In the genomic region with DNA sequence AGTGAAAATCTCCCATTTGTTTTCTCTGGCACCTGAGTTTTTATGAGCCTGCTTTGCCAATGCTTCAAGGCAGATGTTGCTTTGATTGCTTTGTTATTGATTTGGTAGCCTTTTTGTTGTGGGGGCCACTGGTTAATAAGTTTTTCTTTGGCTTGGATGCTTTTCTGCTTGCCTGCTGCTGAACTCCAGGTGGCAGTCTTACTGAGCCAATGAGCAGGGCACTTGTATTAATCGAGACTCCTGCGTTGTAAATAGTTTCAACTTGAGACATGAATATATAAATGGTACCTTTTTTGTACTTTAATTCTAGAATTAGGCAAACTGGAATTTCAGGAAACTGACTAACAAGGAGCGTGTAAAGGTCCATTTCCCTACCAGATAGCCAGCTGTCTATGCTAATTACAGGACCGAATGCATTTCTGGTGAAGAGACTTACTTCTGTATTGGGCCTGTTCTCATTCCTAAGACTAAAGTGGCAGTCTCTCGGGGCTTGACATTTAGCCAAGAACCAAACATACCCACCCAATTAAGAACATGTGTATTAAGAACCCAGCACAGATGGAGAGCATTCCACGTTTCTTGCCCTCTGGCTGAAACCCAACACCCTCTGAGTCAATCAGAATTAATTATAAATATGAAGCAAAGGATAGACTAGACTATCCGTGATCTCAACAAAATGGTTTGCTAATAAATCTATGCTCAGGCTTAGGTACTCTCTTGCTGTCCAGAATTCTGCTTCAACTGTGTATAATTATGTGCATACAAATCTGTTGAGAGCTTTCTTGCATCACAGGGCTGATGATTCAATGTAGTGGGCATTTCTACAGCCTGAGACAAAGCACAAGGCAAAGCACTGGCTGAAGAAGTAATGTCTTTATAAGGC, we compare ENCODE assay signal across 11 mouse cellular contexts. TPM values are rescaled to one million over a fixed set of nuclear protein-coding genes. Genes with fewer than 3 reads are reported as not detected.
DNase-seq lines count a peak whose midpoint lies in the region; ATAC-seq and TF ChIP-seq lines count a peak whose summit lies in the region.
"Had no signal": no experiment of that assay in that cellular context is flagged by ENCODE, and none has a peak within 500 bp of the region (broad histone marks: within the 10 kb centered on the region; RNA-seq: fewer than 3 reads in every experiment).

No protein-coding gene starts in this region.

- ATAC-seq in hindbrain, embryonic 16.5 days = peak; percentile 24; the same call in 1 of the 2 replicates
- no peak for ATAC-seq in hindbrain, embryonic 11.5 days (ENCODE audit: low FRiP score)
- ATAC-seq: liver, embryonic 12.5 days had no signal

- WGBS in cerebellum, adult 2 months = 11% methylated on average over 7 of the region's 7 CpGs
- 38% methylated on average over 7 of the region's 7 CpGs for WGBS in hindbrain, embryonic 16.5 days
- 69% methylated on average over 7 of the region's 7 CpGs for WGBS in hindbrain, embryonic 11.5 days

- H3K36me3 ChIP-seq in hindbrain, embryonic 16.5 days (ENCODE audit: control insufficient read depth, insufficient read depth, low read length) = peaks cover 6% of the 10 kb centered on the region; the same call in 1 of the 2 replicates
- H3K36me3 ChIP-seq in hindbrain, embryonic 11.5 days (ENCODE audit: control insufficient read depth, insufficient read depth, low read length) = peaks cover 1% of the 10 kb centered on the region; the same call in 1 of the 2 replicates

- H3K27me3 ChIP-seq in cerebellum, adult 2 months (ENCODE audit: control insufficient read depth, insufficient read depth, low read length) = no peaks in the 10 kb centered on the region
- no peaks in the 10 kb centered on the region for H3K27me3 ChIP-seq in hindbrain, embryonic 16.5 days (replicated peaks; ENCODE audit: control insufficient read depth, insufficient read depth, low read length)
- H3K27me3 ChIP-seq in hindbrain, embryonic 11.5 days (ENCODE audit: control insufficient read depth, insufficient read depth, low read length) = no peaks in the 10 kb centered on the region
- H3K27me3 ChIP-seq: liver, embryonic 12.5 days; stomach, embryonic 15.5 days had no signal

- peaks cover 3% of the 10 kb centered on the region; the same call in 1 of the 2 replicates for H3K4me1 ChIP-seq in cerebellum, adult 2 months (ENCODE audit: control insufficient read depth, insufficient read depth, low read length)
- no peaks in the 10 kb centered on the region; the same call in 1 of the 2 replicates for H3K4me1 ChIP-seq in hindbrain, embryonic 16.5 days (ENCODE audit: control insufficient read depth, insufficient read depth, low read depth, low read length)
- no peaks in the 10 kb centered on the region for H3K4me1 ChIP-seq in hindbrain, embryonic 11.5 days (replicated peaks; ENCODE audit: control insufficient read depth, insufficient read depth, low read length)
- H3K4me1 ChIP-seq in embryonic fibroblast, embryonic 13.5 days (ENCODE audit: control insufficient read depth, insufficient read depth, low read length) = peaks cover 15% of the 10 kb centered on the region
- H3K4me1 ChIP-seq: stomach, embryonic 15.5 days had no signal

- no peak overlapping the region for H3K4me3 ChIP-seq in cerebellum, adult 2 months (replicated peaks; ENCODE audit: insufficient read depth, low read depth, low read length)
- H3K4me3 ChIP-seq in hindbrain, embryonic 16.5 days (ENCODE audit: low read length) = no peak overlapping the region
- H3K4me3 ChIP-seq in hindbrain, embryonic 11.5 days (ENCODE audit: low read depth, low read length) = no peak overlapping the region
- H3K4me3 ChIP-seq in embryonic fibroblast, embryonic 13.5 days (ENCODE audit: insufficient read depth, low read length) = no peak overlapping the region
- H3K4me3 ChIP-seq: liver, embryonic 12.5 days; stomach, embryonic 15.5 days had no signal

- H3K9me3 ChIP-seq in hindbrain, embryonic 16.5 days (ENCODE audit: control insufficient read depth, low read length) = no peaks in the 10 kb centered on the region
- no peaks in the 10 kb centered on the region for H3K9me3 ChIP-seq in hindbrain, embryonic 11.5 days (ENCODE audit: control insufficient read depth, low read length)
- H3K9me3 ChIP-seq: liver, embryonic 12.5 days; stomach, embryonic 15.5 days had no signal

- DNase-seq in cerebellum, adult 2 months = peak in 1 of 2 experiments; percentile 28
- DNase-seq in cerebellum, adult 8-10 months = no peak
- DNase-seq in hindbrain, embryonic 11.5 days (ENCODE audit: low spot score) = no peak
- DNase-seq in 3T3-L1 (ENCODE audit: low read depth, low spot score) = peak; percentile 88
- no peak for DNase-seq in B cell, adult 2 months
- DNase-seq in left cerebral cortex, adult 9 months (ENCODE audit: low spot score in 2 of 2) = no peak
- DNase-seq: adrenal gland, postnatal 10 days had no signal

- peak; percentile 40; the same call in 1 of the 2 replicates for TF ChIP-seq CTCF in cerebellum, adult 2 months (IDR thresholded peaks at IDR 0.05; ENCODE audit: borderline replicate concordance, insufficient read depth, low read depth, low read length)
- TF ChIP-seq CTCF in embryonic fibroblast, embryonic 13.5 days (IDR thresholded peaks at IDR 0.05; ENCODE audit: borderline replicate concordance, insufficient read depth, low read length) = no peak

- no peak overlapping the region for H3K27ac ChIP-seq in cerebellum, adult 2 months (ENCODE audit: insufficient read depth, low read length)
- H3K27ac ChIP-seq in hindbrain, embryonic 16.5 days (ENCODE audit: low read depth, low read length) = no peak overlapping the region
- no peak overlapping the region for H3K27ac ChIP-seq in hindbrain, embryonic 11.5 days (ENCODE audit: low read depth, low read length)
- peak overlapping the region; percentile 97 for H3K27ac ChIP-seq in embryonic fibroblast, embryonic 13.5 days (ENCODE audit: insufficient read depth, low read length)
- H3K27ac ChIP-seq: liver, embryonic 12.5 days; stomach, embryonic 15.5 days had no signal

- H3K9ac ChIP-seq in hindbrain, embryonic 16.5 days (ENCODE audit: low read depth, low read length) = no peak overlapping the region
- H3K9ac ChIP-seq in hindbrain, embryonic 11.5 days (ENCODE audit: low read depth, low read length) = no peak overlapping the region
- H3K9ac ChIP-seq: liver, embryonic 12.5 days; stomach, embryonic 15.5 days had no signal

- no peak overlapping the region for H3K4me2 ChIP-seq in hindbrain, embryonic 16.5 days (ENCODE audit: low read length)
- no peak overlapping the region for H3K4me2 ChIP-seq in hindbrain, embryonic 11.5 days (replicated peaks; ENCODE audit: low read depth, low read length)
- H3K4me2 ChIP-seq: liver, embryonic 12.5 days; stomach, embryonic 15.5 days had no signal

- TF ChIP-seq POLR2A in cerebellum, adult 2 months (IDR thresholded peaks at IDR 0.05; ENCODE audit: borderline replicate concordance, insufficient read depth, low read length) = no peak
- TF ChIP-seq POLR2A in embryonic fibroblast, embryonic 13.5 days (IDR thresholded peaks at IDR 0.05; ENCODE audit: low read depth, low read length) = no peak

RNA-seq across cellular contexts. Expression of gene Calu, which starts 14.6 kb away (rescaled TPM):
- 68.0 and 68.6 TPM in 2 replicates for polyA plus RNA-seq in cerebellum, adult 2 months (2012; rRNA removed)
- polyA plus RNA-seq in hindbrain, embryonic 16.5 days (2015; fragmentation: Nextera tagmentation; extraction: Ambion mirVana) = 166 and 187 TPM in 2 replicates
- 260 and 285 TPM in 2 replicates for polyA plus RNA-seq in hindbrain, embryonic 11.5 days (2014; fragmentation: Nextera tagmentation; extraction: Ambion mirVana)
- 1,348 and 1,377 TPM in 2 replicates for polyA plus RNA-seq in embryonic fibroblast, embryonic 13.5 days (2011; ENCODE audit: insufficient read length, low read depth, missing spikeins)

RNA-seq across cellular contexts. Expression of gene Opn1sw, which starts 25.8 kb away (rescaled TPM):
- not detected in 2 replicates for polyA plus RNA-seq in cerebellum, adult 2 months (2012; rRNA removed)
- 0.43 and 0.46 TPM in 2 replicates for polyA plus RNA-seq in hindbrain, embryonic 16.5 days (2015; fragmentation: Nextera tagmentation; extraction: Ambion mirVana)
- polyA plus RNA-seq in hindbrain, embryonic 11.5 days (2014; fragmentation: Nextera tagmentation; extraction: Ambion mirVana) = 0.10 and 0.31 TPM in 2 replicates
- polyA plus RNA-seq in embryonic fibroblast, embryonic 13.5 days (2011; ENCODE audit: insufficient read length, low read depth, missing spikeins) = 0.40 and 0.78 TPM in 2 replicates

RNA-seq across cellular contexts. Expression of gene Ccdc136, which starts 33.6 kb away (rescaled TPM):
- 154 and 164 TPM in 2 replicates for polyA plus RNA-seq in cerebellum, adult 2 months (2012; rRNA removed)
- 54.8 and 58.3 TPM in 2 replicates for polyA plus RNA-seq in hindbrain, embryonic 16.5 days (2015; fragmentation: Nextera tagmentation; extraction: Ambion mirVana)
- polyA plus RNA-seq in hindbrain, embryonic 11.5 days (2014; fragmentation: Nextera tagmentation; extraction: Ambion mirVana) = 25.4 and 27.0 TPM in 2 replicates
- polyA plus RNA-seq in embryonic fibroblast, embryonic 13.5 days (2011; ENCODE audit: insufficient read length, low read depth, missing spikeins) = 25.1 and 26.7 TPM in 2 replicates

RNA-seq across cellular contexts. Expression of gene Fam71f1, which starts 43.5 kb away (rescaled TPM):
- polyA plus RNA-seq in cerebellum, adult 2 months (2012; rRNA removed) = not detected in 2 replicates
- polyA plus RNA-seq in hindbrain, embryonic 16.5 days (2015; fragmentation: Nextera tagmentation; extraction: Ambion mirVana) = not detected in 2 replicates
- not detected in 2 replicates for polyA plus RNA-seq in hindbrain, embryonic 11.5 days (2014; fragmentation: Nextera tagmentation; extraction: Ambion mirVana)
- polyA plus RNA-seq in embryonic fibroblast, embryonic 13.5 days (2011; ENCODE audit: insufficient read length, low read depth, missing spikeins) = not detected in 2 replicates
- polyA plus RNA-seq: liver, embryonic 12.5 days had no signal
